ENCODE assay signal across 13 mouse cellular contexts in genomic region chr11:77507426-77507825, GRCm38 (mm10). TPM values are rescaled to one million over a fixed set of nuclear protein-coding genes. Genes with fewer than 3 reads are reported as not detected.
DNase-seq lines count a peak whose midpoint lies in the region; ATAC-seq lines count a peak whose summit lies in the region.
"Had no signal": no experiment of that assay in that cellular context is flagged by ENCODE, and none has a peak within 500 bp of the region (broad histone marks: within the 10 kb centered on the region; RNA-seq: fewer than 3 reads in every experiment).

No protein-coding gene starts in this region.

- no peak overlapping the region for H3K27ac ChIP-seq in midbrain, embryonic 10.5 days (replicated peaks)
- H3K27ac ChIP-seq in midbrain, embryonic 11.5 days (ENCODE audit: low read depth, low read length): no peak overlapping the region
- no peak overlapping the region for H3K27ac ChIP-seq in forebrain, embryonic 16.5 days (ENCODE audit: low read length)
- H3K27ac ChIP-seq in midbrain, embryonic 16.5 days (ENCODE audit: low read length): no peak overlapping the region
- H3K27ac ChIP-seq: neural tube, embryonic 12.5 days had no signal

- no peak overlapping the region for H3K9ac ChIP-seq in midbrain, embryonic 11.5 days (ENCODE audit: low read length)
- no peak overlapping the region for H3K9ac ChIP-seq in forebrain, embryonic 16.5 days (replicated peaks; ENCODE audit: low read depth, low read length)
- H3K9ac ChIP-seq in midbrain, embryonic 16.5 days (ENCODE audit: low read depth, low read length): no peak overlapping the region

- ATAC-seq in midbrain, embryonic 11.5 days (ENCODE audit: low FRiP score): no peak
- ATAC-seq in forebrain, embryonic 16.5 days: peak; percentile 8; the same call in 1 of the 2 replicates
- peak; percentile 6; the same call in 1 of the 2 replicates for ATAC-seq in midbrain, embryonic 16.5 days
- no peak for ATAC-seq in activated CD4-positive, CD25-positive, alpha-beta regulatory T cell, adult 4 months

- 77% methylated on average over 4 of the region's 4 CpGs for WGBS in midbrain, embryonic 10.5 days
- 70% methylated on average over 4 of the region's 4 CpGs for WGBS in midbrain, embryonic 11.5 days
- WGBS in forebrain, embryonic 16.5 days: 75% methylated on average over 4 of the region's 4 CpGs
- WGBS in midbrain, embryonic 16.5 days: 70% methylated on average over 4 of the region's 4 CpGs

- H3K9me3 ChIP-seq in midbrain, embryonic 10.5 days (replicated peaks): no peaks in the 10 kb centered on the region
- no peaks in the 10 kb centered on the region for H3K9me3 ChIP-seq in midbrain, embryonic 11.5 days (ENCODE audit: control insufficient read depth, low read length)
- H3K9me3 ChIP-seq in forebrain, embryonic 16.5 days (ENCODE audit: control insufficient read depth, low read length): no peaks in the 10 kb centered on the region
- no peaks in the 10 kb centered on the region for H3K9me3 ChIP-seq in midbrain, embryonic 16.5 days (replicated peaks; ENCODE audit: control insufficient read depth, low read length, poor library complexity, severe bottlenecking)
- H3K9me3 ChIP-seq: embryonic facial prominence, embryonic 12.5 days; neural tube, embryonic 12.5 days had no signal

- intact Hi-C loops in heart, postnatal 25 days (cut with DNase I): loop anchor here (5.0 kb wide), 1 partner anchor 120 kb away; no protein-coding TSS in a partner anchor

- H3K36me3 ChIP-seq in midbrain, embryonic 10.5 days: peaks cover 79% of the 10 kb centered on the region
- H3K36me3 ChIP-seq in midbrain, embryonic 11.5 days (ENCODE audit: control insufficient read depth, insufficient read depth, low read length): peaks cover 26% of the 10 kb centered on the region
- H3K36me3 ChIP-seq in forebrain, embryonic 16.5 days (ENCODE audit: control insufficient read depth, insufficient read depth): peaks cover 20% of the 10 kb centered on the region
- H3K36me3 ChIP-seq in midbrain, embryonic 16.5 days (ENCODE audit: control insufficient read depth, insufficient read depth, low read length): peaks cover 41% of the 10 kb centered on the region

- no peak overlapping the region for H3K4me2 ChIP-seq in midbrain, embryonic 11.5 days
- no peak overlapping the region for H3K4me2 ChIP-seq in forebrain, embryonic 16.5 days (ENCODE audit: low read length)
- H3K4me2 ChIP-seq in midbrain, embryonic 16.5 days (ENCODE audit: low read length): no peak overlapping the region

- peaks cover 25% of the 10 kb centered on the region for H3K4me1 ChIP-seq in midbrain, embryonic 10.5 days
- peaks cover 8% of the 10 kb centered on the region for H3K4me1 ChIP-seq in midbrain, embryonic 11.5 days (ENCODE audit: control insufficient read depth, insufficient read depth, low read length)
- peaks cover 8% of the 10 kb centered on the region for H3K4me1 ChIP-seq in forebrain, embryonic 16.5 days (replicated peaks; ENCODE audit: control insufficient read depth, insufficient read depth, low read length)
- peaks cover 9% of the 10 kb centered on the region for H3K4me1 ChIP-seq in midbrain, embryonic 16.5 days (ENCODE audit: control insufficient read depth, insufficient read depth, low read length)

- peak overlapping the region; percentile 53; the same call in 1 of the 2 replicates for H3K4me3 ChIP-seq in midbrain, embryonic 10.5 days
- no peak overlapping the region for H3K4me3 ChIP-seq in midbrain, embryonic 11.5 days (ENCODE audit: low read depth, low read length)
- H3K4me3 ChIP-seq in forebrain, embryonic 16.5 days (replicated peaks; ENCODE audit: low read length): no peak overlapping the region
- H3K4me3 ChIP-seq in midbrain, embryonic 16.5 days (ENCODE audit: low read depth, low read length): no peak overlapping the region

- peak; percentile 90 for DNase-seq in heart, adult 11 months
- DNase-seq in heart, postnatal 25 days (ENCODE audit: low spot score): no peak
- DNase-seq in midbrain, embryonic 10.5 days (ENCODE audit: low spot score): no peak
- no peak for DNase-seq in midbrain, embryonic 11.5 days (ENCODE audit: low spot score, missing footprints)
- no peak for DNase-seq in layer of hippocampus, postnatal 14 days (ENCODE audit: low spot score in 2 of 2)

- H3K27me3 ChIP-seq in midbrain, embryonic 10.5 days (ENCODE audit: low read depth, poor library complexity, severe bottlenecking): peaks cover 22% of the 10 kb centered on the region
- H3K27me3 ChIP-seq in midbrain, embryonic 11.5 days (ENCODE audit: control insufficient read depth, insufficient read depth, low read length): no peaks in the 10 kb centered on the region
- H3K27me3 ChIP-seq in forebrain, embryonic 16.5 days (replicated peaks; ENCODE audit: control insufficient read depth, insufficient read depth, low read length): no peaks in the 10 kb centered on the region
- H3K27me3 ChIP-seq in midbrain, embryonic 16.5 days (ENCODE audit: control insufficient read depth, insufficient read depth, low read depth, low read length): no peaks in the 10 kb centered on the region
- H3K27me3 ChIP-seq: embryonic facial prominence, embryonic 12.5 days; neural tube, embryonic 12.5 days had no signal

RNA-seq across cellular contexts. Expression of gene Abhd15, which starts 7.5 kb away (rescaled TPM):
- total RNA-seq in heart, postnatal 25 days (2021): 1 to 10 TPM; 1.9 to 2.0 TPM
- polyA plus RNA-seq in midbrain, embryonic 10.5 days (2016; fragmentation: Nextera tagmentation; extraction: Ambion mirVana): 3.9 and 4.2 TPM in 2 replicates
- 1.9 and 2.1 TPM in 2 replicates for polyA plus RNA-seq in midbrain, embryonic 11.5 days (2014; fragmentation: Nextera tagmentation; extraction: Ambion mirVana)
- polyA plus RNA-seq in forebrain, embryonic 16.5 days (2015; fragmentation: Nextera tagmentation; extraction: Ambion mirVana): 1.4 and 1.8 TPM in 2 replicates
- 2.4 and 3.1 TPM in 2 replicates for polyA plus RNA-seq in midbrain, embryonic 16.5 days (2015; fragmentation: Nextera tagmentation; extraction: Ambion mirVana)
- total RNA-seq in layer of hippocampus, postnatal 14 days (2021): 1 to 10 TPM; 1.9 to 2.4 TPM
- polyA plus RNA-seq in activated CD4-positive, CD25-positive, alpha-beta regulatory T cell, adult 4 months (2017; shearing (Covaris generic)): 1 to 10 TPM; 2.3 to 2.6 TPM

RNA-seq across cellular contexts. Expression of gene Trp53i13, which starts 8.4 kb away (rescaled TPM):
- 1 to 10 TPM; 8.4 to 9.6 TPM for total RNA-seq in heart, postnatal 25 days (2021)
- 31.3 and 36.5 TPM in 2 replicates for polyA plus RNA-seq in midbrain, embryonic 10.5 days (2016; fragmentation: Nextera tagmentation; extraction: Ambion mirVana)
- 25.5 and 27.3 TPM in 2 replicates for polyA plus RNA-seq in midbrain, embryonic 11.5 days (2014; fragmentation: Nextera tagmentation; extraction: Ambion mirVana)
- 13.0 and 14.9 TPM in 2 replicates for polyA plus RNA-seq in forebrain, embryonic 16.5 days (2015; fragmentation: Nextera tagmentation; extraction: Ambion mirVana)
- polyA plus RNA-seq in midbrain, embryonic 16.5 days (2015; fragmentation: Nextera tagmentation; extraction: Ambion mirVana): 10.5 and 12.6 TPM in 2 replicates
- 1 to 10 TPM; 5.8 to 6.7 TPM for total RNA-seq in layer of hippocampus, postnatal 14 days (2021)
- polyA plus RNA-seq in activated CD4-positive, CD25-positive, alpha-beta regulatory T cell, adult 4 months (2017; shearing (Covaris generic)): 10 to 100 TPM in 1 of 2 experiments, 1 to 10 TPM in 1; 9.8 to 11.2 TPM

RNA-seq across cellular contexts. Expression of gene Gm10392, which starts 11.6 kb away (rescaled TPM):
- total RNA-seq in heart, postnatal 25 days (2021): not detected
- 0.12 TPM in 1 of 2 replicates, not detected in the other for polyA plus RNA-seq in midbrain, embryonic 10.5 days (2016; fragmentation: Nextera tagmentation; extraction: Ambion mirVana)
- 0.10 TPM in 1 of 2 replicates, not detected in the other for polyA plus RNA-seq in midbrain, embryonic 11.5 days (2014; fragmentation: Nextera tagmentation; extraction: Ambion mirVana)
- not detected in 2 replicates for polyA plus RNA-seq in forebrain, embryonic 16.5 days (2015; fragmentation: Nextera tagmentation; extraction: Ambion mirVana)
- polyA plus RNA-seq in midbrain, embryonic 16.5 days (2015; fragmentation: Nextera tagmentation; extraction: Ambion mirVana): not detected in 2 replicates
- not detected for total RNA-seq in layer of hippocampus, postnatal 14 days (2021)
- polyA plus RNA-seq in activated CD4-positive, CD25-positive, alpha-beta regulatory T cell, adult 4 months (2017; shearing (Covaris generic)): 1 to 10 TPM in 1 of 2 experiments, under 1 TPM in 1; 0.85 to 1.6 TPM
- total RNA-seq: gastrocnemius, postnatal 14 days had no signal
- polyA plus RNA-seq: brain, embryonic 14.5 days; embryonic facial prominence, embryonic 12.5 days; intestine, embryonic 14.5 days had no signal

RNA-seq across cellular contexts. Expression of gene Git1, which starts 14.1 kb away (rescaled TPM):
- total RNA-seq in heart, postnatal 25 days (2021): 10 to 100 TPM; 51.3 TPM
- 10.9 and 11.7 TPM in 2 replicates for polyA plus RNA-seq in midbrain, embryonic 10.5 days (2016; fragmentation: Nextera tagmentation; extraction: Ambion mirVana)
- polyA plus RNA-seq in midbrain, embryonic 11.5 days (2014; fragmentation: Nextera tagmentation; extraction: Ambion mirVana): 11.3 and 13.8 TPM in 2 replicates
- 14.1 and 16.3 TPM in 2 replicates for polyA plus RNA-seq in forebrain, embryonic 16.5 days (2015; fragmentation: Nextera tagmentation; extraction: Ambion mirVana)
- 15.9 and 17.3 TPM in 2 replicates for polyA plus RNA-seq in midbrain, embryonic 16.5 days (2015; fragmentation: Nextera tagmentation; extraction: Ambion mirVana)
- 100 to 1,000 TPM; 164 to 177 TPM for total RNA-seq in layer of hippocampus, postnatal 14 days (2021)
- 1 to 10 TPM; 8.6 to 9.2 TPM for polyA plus RNA-seq in activated CD4-positive, CD25-positive, alpha-beta regulatory T cell, adult 4 months (2017; shearing (Covaris generic))

RNA-seq across cellular contexts. Expression of gene Ankrd13b, which starts 17.9 kb away (rescaled TPM):
- 10 to 100 TPM; 10.7 to 11.7 TPM for total RNA-seq in heart, postnatal 25 days (2021)
- 7.4 and 11.8 TPM in 2 replicates for polyA plus RNA-seq in midbrain, embryonic 10.5 days (2016; fragmentation: Nextera tagmentation; extraction: Ambion mirVana)
- polyA plus RNA-seq in midbrain, embryonic 11.5 days (2014; fragmentation: Nextera tagmentation; extraction: Ambion mirVana): 9.5 and 13.5 TPM in 2 replicates
- polyA plus RNA-seq in forebrain, embryonic 16.5 days (2015; fragmentation: Nextera tagmentation; extraction: Ambion mirVana): 33.1 and 38.4 TPM in 2 replicates
- 31.9 and 33.7 TPM in 2 replicates for polyA plus RNA-seq in midbrain, embryonic 16.5 days (2015; fragmentation: Nextera tagmentation; extraction: Ambion mirVana)
- 100 to 1,000 TPM; 122 TPM for total RNA-seq in layer of hippocampus, postnatal 14 days (2021)
- polyA plus RNA-seq in activated CD4-positive, CD25-positive, alpha-beta regulatory T cell, adult 4 months (2017; shearing (Covaris generic)): 1 to 10 TPM in 1 of 2 experiments, under 1 TPM in 1; 0.93 to 1.2 TPM

Comparison
In these comparisons a context has a peak if more than half of its experiments do, and no peak if none do; other contexts are left out.
1. ATAC-seq: peak in forebrain, embryonic 16.5 days (single experiment) and midbrain, embryonic 16.5 days (single experiment); none in midbrain, embryonic 11.5 days (single experiment) and activated CD4-positive, CD25-positive, alpha-beta regulatory T cell, adult 4 months (single experiment).